Mouse (Mus musculus) cortical plate, adult 2 months (tissue): ENCODE measurements around the gene Olfr1461. TPM values are rescaled to one million over a fixed set of nuclear protein-coding genes. Genes with fewer than 3 reads are reported as not detected.

Experiments
- H3K27ac ChIP-seq: fragments of 200-500 bp; 2 replicates; pipeline ENCODE4 v1.5.1; 2012; ENCODE audit warnings: low read length, control low read depth, inconsistent platforms; ENCODE audit not compliant: insufficient read depth
- H3K4me1 ChIP-seq: fragments of 200-500 bp; 2 replicates; pipeline ENCODE4 v1.6.1; 2011; ENCODE audit warnings: low read length; ENCODE audit not compliant: control insufficient read depth, insufficient read depth
- H3K4me3 ChIP-seq: fragments of 200-500 bp; 2 replicates; pipeline ENCODE4 v1.5.1; 2011; ENCODE audit warnings: mild to moderate bottlenecking, low read length, control low read depth; ENCODE audit not compliant: insufficient read depth
- CTCF ChIP-seq: fragments of 200-500 bp; IDR thresholded peaks from 2 replicates; pipeline ENCODE4 v1.5.1; 2011; ENCODE audit warnings: mild to moderate bottlenecking, control low read depth, low read length; ENCODE audit not compliant: insufficient read depth; ENCODE audit errors: extremely low read depth
- POLR2A ChIP-seq: fragments of 200-500 bp; IDR thresholded peaks from 2 replicates; pipeline ENCODE4 v1.6.1; 2011; ENCODE audit warnings: mild to moderate bottlenecking, low read length, control low read depth; ENCODE audit not compliant: insufficient read depth; ENCODE audit errors: extremely low read depth
- polyA plus RNA-seq: library from polyadenylated mRNA; depleted of rRNA; stranded (reverse); fragments of >200 nt; gene quantifications from 2 replicates; pipeline ENCODE4 v1.2.3, GENCODE M21; 2012; rRNA removed

Olfr1461 gene
- not detected in 2 replicates for polyA plus RNA-seq

DNA sequence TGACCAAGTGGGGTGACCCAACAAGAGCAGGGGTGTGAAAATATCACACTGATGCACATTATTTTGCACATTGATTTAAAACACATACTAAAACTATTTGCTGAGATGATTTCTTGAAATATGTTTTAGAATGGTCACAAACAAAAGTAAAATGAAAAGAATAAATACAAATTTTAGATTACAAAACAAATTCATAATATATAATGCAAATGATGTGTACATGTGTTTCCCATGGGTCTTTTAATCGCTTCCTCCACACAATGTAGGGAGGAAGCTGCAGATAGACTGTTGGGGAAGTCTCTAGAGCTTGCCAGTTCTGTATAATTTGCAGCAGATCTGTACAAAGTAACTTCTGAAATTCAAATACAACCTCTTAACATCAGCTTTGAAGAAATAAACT lies at the start of gene Olfr1461:
TSS of gene Olfr1461 (plus strand) at position 301 of the 400 bp plus-strand sequence.
- TF ChIP-seq CTCF = no peak
- TF ChIP-seq POLR2A = no peak
- Histone ChIP-seq H3K4me3 (no peak within 1 kb of the TSS), H3K4me1 (no peaks in the 10 kb centered on the region), H3K27ac (no peak within 1 kb of the TSS)

DNA sequence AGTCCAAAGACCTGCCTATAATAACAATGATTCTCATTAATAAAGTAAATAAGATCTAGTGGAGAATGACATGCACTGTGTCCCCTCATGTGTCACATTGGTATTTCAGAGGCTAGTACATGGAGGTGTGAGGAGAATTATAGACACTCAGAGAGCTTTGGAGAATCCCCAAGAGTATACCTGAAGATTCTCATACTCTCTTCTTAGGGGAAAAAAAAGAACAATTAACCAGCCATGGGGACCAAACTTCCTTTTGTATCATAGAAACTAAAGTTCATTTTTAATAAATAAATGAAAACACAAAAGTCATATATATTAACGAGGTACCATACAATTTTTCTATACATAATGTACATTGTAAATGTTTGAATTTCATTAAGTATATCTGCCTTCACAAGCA lies 13.4 kb upstream of the Olfr1461 start, which contains the start of gene Olfr1459:
TSS of gene Olfr1459 (minus strand) at position 101 of the 400 bp plus-strand sequence.
- Histone ChIP-seq H3K4me3 (no peak within 1 kb of the TSS), H3K4me1 (no peaks in the 10 kb centered on the region), H3K27ac (no peak within 1 kb of the TSS)
- no peak for TF ChIP-seq CTCF
- no peak for TF ChIP-seq POLR2A

DNA sequence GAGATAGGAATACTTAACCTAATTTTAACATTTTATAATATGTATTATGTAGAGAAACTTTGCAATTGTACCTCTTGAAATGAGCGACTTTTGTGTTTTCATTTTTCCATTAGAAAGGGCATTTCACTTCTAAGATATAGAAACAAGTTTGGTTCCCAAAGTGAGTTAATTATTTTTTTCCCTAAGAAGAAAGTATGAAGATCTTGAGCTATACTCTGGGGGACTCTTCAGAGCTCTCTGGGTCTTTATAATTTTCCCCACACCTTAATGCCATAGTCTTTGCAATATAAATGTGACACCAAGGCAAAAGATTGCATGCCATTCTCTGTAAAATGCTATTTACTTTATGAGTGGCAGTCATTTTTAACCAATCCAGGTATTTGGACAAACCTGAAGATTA lies 22.6 kb downstream of the Olfr1461 start, which contains the start of gene Olfr1462:
TSS of gene Olfr1462 (plus strand) at position 301 of the 400 bp plus-strand sequence.
- Histone ChIP-seq H3K27ac (no peak within 1 kb of the TSS), H3K4me1 (no peaks in the 10 kb centered on the region), H3K4me3 (no peak within 1 kb of the TSS)
- no peak for TF ChIP-seq CTCF
- no peak for TF ChIP-seq POLR2A

Other genes starting within 250 kb of the Olfr1461 start
- not detected in 2 replicates for gene Olfr1448, start 238.6 kb upstream of the Olfr1461 start, polyA plus RNA-seq
- gene Olfr1449, start 232.2 kb upstream of the Olfr1461 start, polyA plus RNA-seq = not detected in 2 replicates
- gene Olfr1450, start 212.7 kb upstream of the Olfr1461 start, polyA plus RNA-seq = not detected in 2 replicates
- not detected in 2 replicates for gene Olfr1451, start 168.0 kb upstream of the Olfr1461 start, polyA plus RNA-seq
- gene Olfr1453, start 134.7 kb upstream of the Olfr1461 start, polyA plus RNA-seq = not detected in 2 replicates
- not detected in 2 replicates for gene Olfr1454, start 102.4 kb upstream of the Olfr1461 start, polyA plus RNA-seq
- gene Olfr1457, start 65.1 kb upstream of the Olfr1461 start, polyA plus RNA-seq = not detected in 2 replicates
- not detected in 2 replicates for gene Olfr1458, start 56.2 kb upstream of the Olfr1461 start, polyA plus RNA-seq
- gene Olfr1459, start 13.5 kb upstream of the Olfr1461 start, polyA plus RNA-seq = not detected in 2 replicates
- not detected in 2 replicates for gene Olfr1462, start 22.7 kb downstream of the Olfr1461 start, polyA plus RNA-seq
- not detected in 2 replicates for gene Olfr1463, start 68.3 kb downstream of the Olfr1461 start, polyA plus RNA-seq
- not detected in 2 replicates for gene Olfr1465, start 152.5 kb downstream of the Olfr1461 start, polyA plus RNA-seq
- not detected in 2 replicates for gene Olfr1466, start 175.9 kb downstream of the Olfr1461 start, polyA plus RNA-seq
- not detected in 2 replicates for gene Olfr1467, start 199.2 kb downstream of the Olfr1461 start, polyA plus RNA-seq
- not detected in 2 replicates for gene Olfr1469, start 244.8 kb downstream of the Olfr1461 start, polyA plus RNA-seq